Mouse (Mus musculus) cerebellum, adult 2 months (tissue): Measurements from ENCODE around the gene Atf6.

Experiments
- CTCF ChIP-seq: fragments of 200-500 bp; IDR thresholded peaks from 2 replicates; pipeline ENCODE4 v1.5.1; 2011; ENCODE audit warnings: low read depth, mild to moderate bottlenecking, control low read depth, low read length, moderate library complexity, borderline replicate concordance; ENCODE audit not compliant: insufficient read depth
- POLR2A ChIP-seq: fragments of 200-500 bp; IDR thresholded peaks from 2 replicates; pipeline ENCODE4 v1.6.1; 2011; ENCODE audit warnings: low read length, control low read depth, borderline replicate concordance; ENCODE audit not compliant: insufficient read depth

- no peak for TF ChIP-seq CTCF
- TF ChIP-seq POLR2A = no peak
Measured at GRCm38 (mm10) chr1:170815287-170816004, 52.1 kb downstream of the Atf6 start.
